Mouse (Mus musculus) intestine, embryonic 14.5 days (tissue): ENCODE data around the gene Noxa1. TPM values are rescaled to one million over a fixed set of nuclear protein-coding genes. Genes with fewer than 3 reads are reported as not detected.

Experiments used
- ATAC-seq: fragments of 200-750 bp; cut with Nextera tagmentation; replicated peaks from 2 replicates; pipeline ENCODE4 v1.8.0; 2017; ENCODE audit warnings: low read depth, moderate number of reproducible peaks, moderate TSS enrichment, moderate library complexity; ENCODE audit not compliant: low FRiP score, low TSS enrichment
- DNase-seq: peaks from one replicate; pipeline ENCODE4 v3.0.0-alpha.2; 2018; ENCODE audit warnings: low spot score
- H3K27ac ChIP-seq: fragments of 300-500 bp; sonication (generic); 2 replicates; pipeline ENCODE4 v1.5.1; 2014; ENCODE audit warnings: low read depth, mild to moderate bottlenecking, control low read depth
- H3K27me3 ChIP-seq: fragments of 300-500 bp; sonication (generic); replicated peaks from 2 replicates; pipeline ENCODE4 v1.6.1; 2014; ENCODE audit warnings: low read length, control low read depth; ENCODE audit not compliant: control insufficient read depth, insufficient read depth
- H3K36me3 ChIP-seq: fragments of 300-500 bp; sonication (generic); 2 replicates; pipeline ENCODE4 v1.6.1; 2014; ENCODE audit warnings: low read length, control low read depth; ENCODE audit not compliant: control insufficient read depth, insufficient read depth
- H3K4me1 ChIP-seq: fragments of 300-500 bp; sonication (generic); replicated peaks from 2 replicates; pipeline ENCODE4 v1.6.1; 2014; ENCODE audit warnings: low read length, control low read depth, mixed read lengths; ENCODE audit not compliant: control insufficient read depth, insufficient read depth
- H3K4me2 ChIP-seq: fragments of 300-500 bp; sonication (generic); 2 replicates; pipeline ENCODE4 v1.6.1; 2014; ENCODE audit warnings: low read length
- H3K4me3 ChIP-seq: fragments of 300-500 bp; sonication (generic); 2 replicates; pipeline ENCODE4 v1.5.1; 2014; ENCODE audit warnings: low read depth, low read length, control low read depth, mixed read lengths
- H3K9ac ChIP-seq: fragments of 300-500 bp; sonication (generic); 2 replicates; pipeline ENCODE4 v1.6.1; 2014; ENCODE audit warnings: mild to moderate bottlenecking, low read length
- H3K9me3 ChIP-seq: fragments of 300-500 bp; sonication (generic); 2 replicates; pipeline ENCODE4 v1.6.1; 2016; ENCODE audit warnings: low read length, control low read depth; ENCODE audit not compliant: control insufficient read depth
- WGBS: fragments of 180-500 bp; shearing (Covaris S2); extraction: QIAGEN DNeasy Blood & Tissue Kit; methylation state at CpG from one replicate; pipeline ENCODE4 v1.1.7; 2014; 5-methylcytosine and 5-hydroxymethylcytosine counted together
- polyA plus RNA-seq: library from polyadenylated mRNA; unstranded; fragments of >200 nt; fragmentation: Nextera tagmentation; extraction: Ambion mirVana; gene quantifications from 2 replicates; pipeline ENCODE4 v1.2.1, GENCODE M21; 2014

The Noxa1 gene
- 2.3 and 5.7 TPM in 2 replicates for polyA plus RNA-seq

- Histone ChIP-seq H3K9ac (no peak within 1 kb of the TSS), H3K4me3 (peak within 1 kb of the TSS; percentile 5; the same call in 1 of the 2 replicates), H3K4me2 (peak within 1 kb of the TSS; percentile 38), H3K27me3 (no peaks in the 10 kb centered on the region), H3K27ac (no peak within 1 kb of the TSS), H3K4me1 (no peaks in the 10 kb centered on the region), H3K9me3 (no peaks in the 10 kb centered on the region), H3K36me3 (no peaks in the 10 kb centered on the region)
- 40% methylated on average over 28 of the region's 28 CpGs for WGBS
- ATAC-seq (peak; percentile 89), DNase-seq (peak; percentile 61)
These were observed at the start of gene Noxa1 for GRCm38 (mm10) chr2:25095109-25095850. TSS of gene Noxa1 (minus strand) at chr2:25095149.

- Histone ChIP-seq H3K4me2 (no peak overlapping the region), H3K9ac (no peak overlapping the region), H3K36me3 (no peaks in the 10 kb centered on the region), H3K27me3 (no peaks in the 10 kb centered on the region), H3K4me3 (no peak overlapping the region), H3K9me3 (no peaks in the 10 kb centered on the region), H3K27ac (no peak overlapping the region), H3K4me1 (no peaks in the 10 kb centered on the region)
- WGBS, result 84% methylated on average over 5 of the region's 5 CpGs
- DNase-seq, result no peak
- no peak for ATAC-seq
These were observed 47.0 kb upstream of the Noxa1 start for GRCm38 (mm10) chr2:25141921-25142320.

GRCm38 (mm10) chr2:25141185-25141584, 46.2 kb upstream of the Noxa1 start:
- Histone ChIP-seq H3K27me3 (no peaks in the 10 kb centered on the region), H3K4me1 (no peaks in the 10 kb centered on the region)

GRCm38 (mm10) chr2:25137832-25138231, 42.9 kb upstream of the Noxa1 start:
- Histone ChIP-seq H3K4me3 (no peak overlapping the region), H3K4me2 (no peak overlapping the region), H3K27me3 (no peaks in the 10 kb centered on the region), H3K9me3 (no peaks in the 10 kb centered on the region), H3K36me3 (no peaks in the 10 kb centered on the region), H3K9ac (no peak overlapping the region), H3K27ac (no peak overlapping the region), H3K4me1 (no peaks in the 10 kb centered on the region)
- no peak for DNase-seq
- 68% methylated on average over 6 of the region's 6 CpGs for WGBS
- ATAC-seq, result no peak

More at GRCm38 (mm10) chr2:25141185-25141584, 46.2 kb upstream of the Noxa1 start:
- no peaks in the 10 kb centered on the region for H3K9me3 ChIP-seq
- H3K4me3 ChIP-seq, result no peak overlapping the region
- WGBS, result 66% methylated on average over 4 of the region's 4 CpGs
- H3K36me3 ChIP-seq, result no peaks in the 10 kb centered on the region
- ATAC-seq, result no peak
- no peak for DNase-seq
- H3K9ac ChIP-seq, result no peak overlapping the region
- no peak overlapping the region for H3K4me2 ChIP-seq
- no peak overlapping the region for H3K27ac ChIP-seq

GRCm38 (mm10) chr2:25131601-25132000, 36.7 kb upstream of the Noxa1 start:
- Histone ChIP-seq H3K4me1 (peaks cover 2% of the 10 kb centered on the region; the same call in 1 of the 2 replicates), H3K4me3 (no peak overlapping the region), H3K4me2 (no peak overlapping the region), H3K36me3 (no peaks in the 10 kb centered on the region), H3K27me3 (no peaks in the 10 kb centered on the region), H3K9ac (no peak overlapping the region), H3K9me3 (no peaks in the 10 kb centered on the region), H3K27ac (no peak overlapping the region)
- ATAC-seq (no peak), DNase-seq (no peak)
- WGBS, result 82% methylated on average over 9 of the region's 9 CpGs

- no peak for DNase-seq
- Histone ChIP-seq H3K9ac (no peak overlapping the region), H3K4me3 (no peak overlapping the region), H3K4me1 (peaks cover 15% of the 10 kb centered on the region; the same call in 1 of the 2 replicates), H3K9me3 (no peaks in the 10 kb centered on the region), H3K36me3 (no peaks in the 10 kb centered on the region), H3K27ac (no peak overlapping the region), H3K27me3 (no peaks in the 10 kb centered on the region), H3K4me2 (no peak overlapping the region)
- no peak for ATAC-seq
- 75% methylated on average over 11 of the region's 11 CpGs for WGBS
These were observed 33.1 kb upstream of the Noxa1 start for GRCm38 (mm10) chr2:25128072-25128471.

- no peak overlapping the region for H3K4me3 ChIP-seq
- DNase-seq (peak; percentile 76), ATAC-seq (peak; percentile 38; the same call in 1 of the 2 replicates)
- no peak overlapping the region for H3K27ac ChIP-seq
- no peaks in the 10 kb centered on the region for H3K27me3 ChIP-seq
- WGBS, result 39% methylated on average over 5 of the region's 5 CpGs
- H3K9me3 ChIP-seq, result no peaks in the 10 kb centered on the region
- H3K9ac ChIP-seq, result no peak overlapping the region
- H3K4me2 ChIP-seq, result no peak overlapping the region
- H3K4me1 ChIP-seq, result peaks cover 15% of the 10 kb centered on the region; the same call in 1 of the 2 replicates
- no peaks in the 10 kb centered on the region for H3K36me3 ChIP-seq
These were observed 32.3 kb upstream of the Noxa1 start for GRCm38 (mm10) chr2:25127206-25127605.

- Histone ChIP-seq H3K4me2 (no peak overlapping the region), H3K4me1 (peaks cover 15% of the 10 kb centered on the region; the same call in 1 of the 2 replicates), H3K9me3 (no peaks in the 10 kb centered on the region), H3K4me3 (no peak overlapping the region), H3K9ac (no peak overlapping the region), H3K27me3 (no peaks in the 10 kb centered on the region), H3K27ac (peak overlapping the region; percentile 69), H3K36me3 (no peaks in the 10 kb centered on the region)
- DNase-seq (peak; percentile 68), ATAC-seq (peak; percentile 51)
- 50% methylated on average over 19 of the region's 19 CpGs for WGBS
These were observed 31.4 kb upstream of the Noxa1 start for GRCm38 (mm10) chr2:25126011-25127010.
